Mouse (Mus musculus) ES-E14 (cell line): ENCODE measurements around the gene Slc25a16. TPM values are rescaled to one million over a fixed set of nuclear protein-coding genes. Genes with fewer than 3 reads are reported as not detected.

Source experiments
- DNase-seq: peaks from one replicate; pipeline ENCODE4 v3.0.0-alpha.2; 2013; ENCODE audit warnings: low read depth, low spot score
- H3K27ac ChIP-seq: 2 replicates; pipeline ENCODE4 v1.5.1; 2012; ENCODE audit warnings: low read depth, mild to moderate bottlenecking, low read length, moderate library complexity, mixed read lengths; ENCODE audit not compliant: poor library complexity, insufficient read depth, severe bottlenecking
- H3K36me3 ChIP-seq: 2 replicates; pipeline ENCODE4 v1.6.1; 2012; ENCODE audit warnings: mild to moderate bottlenecking, low read length, moderate library complexity, mixed read lengths; ENCODE audit not compliant: control insufficient read depth, poor library complexity, insufficient read depth, severe bottlenecking
- H3K4me1 ChIP-seq, 2 experiments: fragments of 150-350 bp in 1 of 2; sonication (generic) in 1 of 2; 2 replicates each; pipeline ENCODE4 v1.6.1; 2012; ENCODE audit warnings: low read length in 2 of 2, mild to moderate bottlenecking in 1 of 2, mixed read lengths in 1 of 2; ENCODE audit not compliant: control insufficient read depth in 2 of 2, insufficient read depth in 2 of 2, poor library complexity in 1 of 2
- H3K4me3 ChIP-seq, 2 experiments: fragments of 150-350 bp in 1 of 2; sonication (generic) in 1 of 2; 2 replicates each; pipeline ENCODE4 v1.5.1; 2012; ENCODE audit warnings: low read length in 2 of 2, low read depth in 1 of 2, mild to moderate bottlenecking in 1 of 2, mixed read lengths in 1 of 2; ENCODE audit not compliant: insufficient read depth in 1 of 2, poor library complexity in 1 of 2, severe bottlenecking in 1 of 2
- H3K9ac ChIP-seq: 2 replicates; pipeline ENCODE4 v1.6.1; 2012; ENCODE audit warnings: low read depth, mild to moderate bottlenecking, low read length, mixed read lengths; ENCODE audit not compliant: poor library complexity, insufficient read depth, severe bottlenecking
- H3K9me3 ChIP-seq: fragments of 150-350 bp; sonication (generic); 2 replicates; pipeline ENCODE4 v1.6.1; 2012; ENCODE audit warnings: low read depth, mild to moderate bottlenecking, low read length; ENCODE audit not compliant: control insufficient read depth, insufficient read depth
- CHD2 ChIP-seq: IDR thresholded peaks from 2 replicates; pipeline ENCODE4 v1.6.1; 2014; ENCODE audit warnings: mild to moderate bottlenecking, low read depth, low read length, inconsistent platforms
- HCFC1 ChIP-seq: IDR thresholded peaks from 2 replicates; pipeline ENCODE4 v1.6.1; 2012; ENCODE audit warnings: low read length, inconsistent platforms, borderline replicate concordance; ENCODE audit not compliant: insufficient read depth
- MAFK ChIP-seq: IDR thresholded peaks from 2 replicates; pipeline ENCODE4 v1.6.1; 2014; ENCODE audit warnings: mild to moderate bottlenecking, low read depth, low read length, inconsistent platforms; ENCODE audit not compliant: insufficient read depth
- ZC3H11A ChIP-seq: IDR thresholded peaks from 2 replicates; pipeline ENCODE4 v1.6.1; 2012; ENCODE audit warnings: low read depth, mild to moderate bottlenecking, inconsistent platforms, low read length, borderline replicate concordance
- ZNF384 ChIP-seq: IDR thresholded peaks from 2 replicates; pipeline ENCODE4 v1.6.1; 2012; ENCODE audit warnings: low read depth, low read length, inconsistent platforms
- in situ Hi-C, 2 experiments: fragments of 600-800 bp; cut with MboI; formaldehyde crosslinking; loops; one replicate each; pipeline ENCODE4 v1.15.1; 2025; ENCODE audit warnings: low sequenced_read_pairs in 2 of 2, inconsistent platforms in 1 of 2; ENCODE audit not compliant: unreplicated experiment in 2 of 2
- total RNA-seq: library from RNA; depleted of rRNA; stranded (reverse); fragments of 300-350 nt; gene quantifications from 2 replicates; pipeline ENCODE4 v1.2.3, GENCODE M21; 2012

Slc25a16 gene
- total RNA-seq, 1 experiment = 12.8 TPM

GRCm38 (mm10) chr10:62984072-62984471 lies 63.6 kb downstream of the Slc25a16 start:
- in situ Hi-C loops = no loop called here
- Histone ChIP-seq H3K36me3 (peaks cover 6% of the 10 kb centered on the region; the same call in 1 of the 2 replicates), H3K27ac (no peak overlapping the region)

DNA sequence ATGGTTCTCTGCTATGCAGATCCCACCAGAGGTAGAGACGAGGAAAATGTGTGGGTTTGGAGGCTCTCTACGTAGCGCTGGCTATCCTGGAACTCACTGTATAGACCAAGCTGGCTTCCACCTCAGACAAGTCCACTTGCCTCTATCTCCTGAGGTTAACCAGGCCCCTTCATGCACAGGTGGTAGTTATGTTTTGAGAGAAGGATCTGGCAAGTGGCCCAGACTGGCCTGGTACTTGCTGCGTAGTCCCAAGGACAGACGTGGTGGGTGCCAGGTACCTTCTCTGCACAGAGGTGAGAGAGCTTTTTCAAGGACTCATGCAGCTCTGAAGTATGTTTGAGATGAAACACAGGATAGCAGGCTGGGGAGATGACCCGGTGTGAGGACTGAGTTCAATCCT lies 64.1 kb downstream of the Slc25a16 start:
- no peak overlapping the region for H3K9ac ChIP-seq
- H3K36me3 ChIP-seq = peaks cover 7% of the 10 kb centered on the region; the same call in 1 of the 2 replicates
- in situ Hi-C loops = no loop called here
- no peaks in the 10 kb centered on the region for H3K9me3 ChIP-seq
- no peak overlapping the region for H3K27ac ChIP-seq
- TF ChIP-seq MAFK (no peak), CHD2 (no peak), ZNF384 (no peak), ZC3H11A (no peak), HCFC1 (no peak)
- no peak overlapping the region for H3K4me3 ChIP-seq
- DNase-seq = no peak
- peaks cover 0 to 2% of the 10 kb centered on the region in 2 experiments; a peak in 1 of 4 replicates for H3K4me1 ChIP-seq

More at GRCm38 (mm10) chr10:62984072-62984471, 63.6 kb downstream of the Slc25a16 start:
- no peak for DNase-seq
- H3K9ac ChIP-seq = no peak overlapping the region
- no peak overlapping the region for H3K4me3 ChIP-seq
- no peak for TF ChIP-seq CHD2
- no peak for TF ChIP-seq ZC3H11A
- no peak for TF ChIP-seq HCFC1
- no peak for TF ChIP-seq ZNF384
- TF ChIP-seq MAFK = no peak
- H3K9me3 ChIP-seq = no peaks in the 10 kb centered on the region
- peaks cover 0 to 3% of the 10 kb centered on the region in 2 experiments; a peak in 1 of 4 replicates for H3K4me1 ChIP-seq

DNA sequence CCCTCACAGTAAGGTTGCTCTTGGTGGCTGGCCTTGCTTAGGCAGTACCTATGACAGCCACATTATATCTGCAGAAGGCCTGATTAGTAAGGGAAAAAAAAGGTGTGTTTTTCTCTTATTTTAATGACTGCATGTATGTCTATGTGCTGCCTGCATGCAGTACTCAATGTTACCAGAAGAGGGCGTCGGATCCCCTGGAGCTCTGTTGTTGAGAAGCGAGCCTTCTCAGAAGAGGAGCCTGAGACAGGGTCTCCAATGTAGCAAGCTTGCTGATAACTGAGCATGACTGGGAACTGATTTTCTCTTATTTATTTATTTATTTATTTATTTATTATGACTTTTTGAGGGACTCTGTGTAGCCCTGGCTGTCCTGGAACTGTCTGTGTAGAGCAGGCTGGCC lies 66.9 kb downstream of the Slc25a16 start:
- peak; percentile 73 for DNase-seq
- TF ChIP-seq CHD2 (no peak), ZC3H11A (peak; percentile 45; the same call in 1 of the 2 replicates)
- no peaks in the 10 kb centered on the region for H3K4me1 ChIP-seq
- no peak overlapping the region for H3K27ac ChIP-seq
- peaks cover 24% of the 10 kb centered on the region; the same call in 1 of the 2 replicates for H3K36me3 ChIP-seq
- in situ Hi-C loops = no loop called here
- no peak overlapping the region for H3K9ac ChIP-seq
- H3K4me3 ChIP-seq = no peak overlapping the region
- no peaks in the 10 kb centered on the region for H3K9me3 ChIP-seq

- no peaks in the 10 kb centered on the region for H3K9me3 ChIP-seq
- peak overlapping the region; percentile 33 to 50; a peak in 3 of 4 replicates for H3K4me3 ChIP-seq
- no peak for DNase-seq
- H3K9ac ChIP-seq = peak overlapping the region; percentile 52; the same call in 1 of the 2 replicates
- no peak overlapping the region for H3K27ac ChIP-seq
- peaks cover 29% of the 10 kb centered on the region; the same call in 1 of the 2 replicates for H3K36me3 ChIP-seq
- in situ Hi-C loops = no loop called here
- TF ChIP-seq ZNF384 = no peak
- TF ChIP-seq HCFC1 = no peak
- no peak for TF ChIP-seq CHD2
- no peak for TF ChIP-seq MAFK
- TF ChIP-seq ZC3H11A = no peak
- H3K4me1 ChIP-seq = peaks cover 0 to 9% of the 10 kb centered on the region in 2 experiments; a peak in 3 of 4 replicates
These were observed 70.2 kb downstream of the Slc25a16 start for GRCm38 (mm10) chr10:62990636-62991035.
